Mouse (Mus musculus): ENCODE data around the gene Brd3. TPM values are rescaled to one million over a fixed set of nuclear protein-coding genes. Genes with fewer than 3 reads are reported as not detected.
A peak's percentile ranks its signal among the peaks of the same experiment; 100 is the strongest.
"Not testable (repeated sequence)": the region's sequence is repeated elsewhere in the genome, so short reads cannot be mapped to it uniquely, and the experiment has no call there.

Gene Brd3
- 16.4 and 16.7 TPM in 2 replicates for polyA plus RNA-seq (2012; rRNA removed)

- H3K27me3 ChIP-seq (replicated peaks; ENCODE audit: control insufficient read depth, insufficient read depth, low read length) = no peaks in the 10 kb centered on the region
- DNase-seq = no peak
- WGBS = 86% methylated on average over 4 of the region's 4 CpGs
- no peak for TF ChIP-seq POLR2A (IDR thresholded peaks at IDR 0.05; ENCODE audit: low read depth, low read length)
- TF ChIP-seq CTCF (conservative IDR thresholded peaks at IDR 0.05; ENCODE audit: insufficient read depth, insufficient read length, low read depth, low read length) = no peak
- H3K27ac ChIP-seq (ENCODE audit: insufficient read depth, low read depth, low read length) = no peak within 1 kb of the TSS
- no peak within 1 kb of the TSS for H3K4me3 ChIP-seq (ENCODE audit: insufficient read depth, low read depth, low read length)
- peaks cover 6% of the 10 kb centered on the region; the same call in 1 of the 2 replicates for H3K4me1 ChIP-seq (ENCODE audit: control insufficient read depth, insufficient read depth, low read length)
- no peaks in the 10 kb centered on the region for H3K36me3 ChIP-seq (ENCODE audit: control insufficient read depth, insufficient read depth, low read length)
Observed at GRCm38 (mm10) chr2:27507562-27507961, at the start of gene Brd3. Gene Brd3, minus strand, starts transcription at chr2:27507662.

DNA sequence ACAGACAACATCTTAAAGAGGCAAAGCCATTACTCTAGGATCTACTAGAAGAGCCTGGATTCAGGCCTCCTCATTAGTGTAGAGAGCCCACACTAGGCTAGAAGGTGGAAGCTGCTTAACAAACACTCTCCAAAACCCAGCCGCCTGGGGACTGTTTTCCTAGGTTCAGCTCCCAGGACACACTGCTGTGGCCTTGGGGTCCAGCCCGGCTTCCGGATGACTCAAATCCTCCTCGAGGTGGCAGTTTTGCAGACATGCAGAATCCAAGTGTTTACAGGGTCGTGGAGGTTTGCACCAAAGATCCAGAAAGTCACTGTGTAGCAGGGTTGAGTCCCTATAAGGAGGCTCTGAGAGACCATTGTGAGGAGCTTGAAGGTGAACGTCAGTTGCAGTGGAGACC is 49.5 kb upstream of the Brd3 start:
- no peak for TF ChIP-seq POLR2A (IDR thresholded peaks at IDR 0.05; ENCODE audit: low read depth, low read length)
- TF ChIP-seq CTCF (conservative IDR thresholded peaks at IDR 0.05; ENCODE audit: insufficient read depth, insufficient read length, low read depth, low read length) = no peak
- Histone ChIP-seq H3K27me3 (replicated peaks; ENCODE audit: control insufficient read depth, insufficient read depth, low read length) (no peaks in the 10 kb centered on the region), H3K4me3 (ENCODE audit: insufficient read depth, low read depth, low read length) (no peak overlapping the region), H3K4me1 (ENCODE audit: control insufficient read depth, insufficient read depth, low read length) (peaks cover 10% of the 10 kb centered on the region; the same call in 1 of the 2 replicates), H3K36me3 (ENCODE audit: control insufficient read depth, insufficient read depth, low read length) (no peaks in the 10 kb centered on the region), H3K27ac (ENCODE audit: insufficient read depth, low read depth, low read length) (no peak overlapping the region)
- WGBS = 84% methylated on average over 6 of the region's 6 CpGs
- peak; percentile 27 for DNase-seq

DNA sequence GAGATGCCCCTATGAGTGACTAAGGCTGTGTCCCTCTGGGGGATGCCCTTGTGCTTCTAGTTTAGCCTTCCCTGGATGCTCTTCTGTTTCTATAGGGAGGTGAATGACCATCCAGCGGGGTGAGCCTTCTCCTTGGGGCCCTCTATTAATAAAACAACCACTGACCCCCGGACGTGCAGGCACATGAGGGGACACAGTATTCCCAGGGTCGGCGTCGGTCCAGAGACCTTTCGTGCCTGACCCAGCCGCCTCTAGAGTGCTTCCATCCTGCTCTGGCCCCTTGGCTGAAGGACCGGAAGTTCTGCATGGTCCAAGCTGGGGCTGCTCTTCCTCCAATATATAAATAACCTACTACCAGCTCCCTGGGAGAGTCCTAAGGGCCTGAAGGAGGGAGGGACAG is 46.8 kb upstream of the Brd3 start:
- peak; percentile 80 for DNase-seq
- 52% methylated on average over 9 of the region's 9 CpGs for WGBS
- no peaks in the 10 kb centered on the region for H3K4me1 ChIP-seq (ENCODE audit: control insufficient read depth, insufficient read depth, low read length)
- no peak for TF ChIP-seq POLR2A (IDR thresholded peaks at IDR 0.05; ENCODE audit: low read depth, low read length)
- no peak for TF ChIP-seq CTCF (conservative IDR thresholded peaks at IDR 0.05; ENCODE audit: insufficient read depth, insufficient read length, low read depth, low read length)
- H3K27ac ChIP-seq (ENCODE audit: insufficient read depth, low read depth, low read length) = peak overlapping the region; percentile 84
- no peaks in the 10 kb centered on the region for H3K36me3 ChIP-seq (ENCODE audit: control insufficient read depth, insufficient read depth, low read length)
- no peaks in the 10 kb centered on the region for H3K27me3 ChIP-seq (replicated peaks; ENCODE audit: control insufficient read depth, insufficient read depth, low read length)
- H3K4me3 ChIP-seq (ENCODE audit: insufficient read depth, low read depth, low read length) = no peak overlapping the region

- DNase-seq = peak; percentile 83
- Histone ChIP-seq H3K4me3 (ENCODE audit: insufficient read depth, low read depth, low read length) (no peak overlapping the region), H3K36me3 (ENCODE audit: control insufficient read depth, insufficient read depth, low read length) (no peaks in the 10 kb centered on the region), H3K4me1 (ENCODE audit: control insufficient read depth, insufficient read depth, low read length) (no peaks in the 10 kb centered on the region), H3K27ac (ENCODE audit: insufficient read depth, low read depth, low read length) (no peak overlapping the region), H3K27me3 (replicated peaks; ENCODE audit: control insufficient read depth, insufficient read depth, low read length) (no peaks in the 10 kb centered on the region)
- TF ChIP-seq POLR2A (IDR thresholded peaks at IDR 0.05; ENCODE audit: low read depth, low read length) = no peak
- peak; percentile 98 for TF ChIP-seq CTCF (conservative IDR thresholded peaks at IDR 0.05; ENCODE audit: insufficient read depth, insufficient read length, low read depth, low read length)
- 15% methylated on average over 7 of the region's 7 CpGs for WGBS
Observed at GRCm38 (mm10) chr2:27552620-27553287, 45.3 kb upstream of the Brd3 start.

DNA sequence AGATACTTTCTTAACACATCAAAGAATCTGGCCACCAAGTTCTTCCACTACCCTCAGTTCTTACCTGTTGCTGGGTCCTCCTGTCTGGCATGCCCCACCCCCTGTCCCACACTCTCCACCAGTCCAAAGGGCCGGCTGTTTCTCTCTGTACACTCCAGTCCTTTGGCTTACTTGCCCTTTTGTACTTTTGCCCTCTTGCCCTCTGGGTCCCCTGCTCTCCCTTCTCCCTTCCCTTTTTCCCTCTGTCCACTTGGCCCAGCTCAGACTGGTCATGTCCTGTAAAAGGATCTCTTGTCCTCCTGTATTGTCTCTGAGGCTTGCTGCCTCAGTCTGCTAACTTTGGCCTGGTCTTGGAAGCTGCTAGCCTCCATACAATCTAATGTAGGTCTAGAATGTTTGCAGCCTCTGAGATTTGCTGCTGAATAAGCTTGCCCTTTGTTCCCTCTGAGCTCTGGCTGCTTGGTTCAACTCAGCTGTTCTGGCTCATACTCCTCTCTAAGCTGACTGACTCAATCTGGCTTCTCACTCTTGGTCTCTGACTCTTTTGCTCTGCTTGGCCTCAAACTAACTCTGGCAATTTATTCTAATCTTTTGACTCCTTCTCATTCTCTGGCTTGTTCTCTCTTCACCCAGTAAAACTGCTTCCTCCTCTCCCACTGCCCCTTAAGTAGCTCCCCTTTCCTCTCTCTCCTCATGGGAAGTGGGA is 41.4 kb upstream of the Brd3 start:
- 50% methylated on average over 1 of the region's 1 CpGs for WGBS
- Histone ChIP-seq H3K36me3 (ENCODE audit: control insufficient read depth, insufficient read depth, low read length) (no peaks in the 10 kb centered on the region), H3K4me3 (ENCODE audit: insufficient read depth, low read depth, low read length) (no peak overlapping the region), H3K27me3 (replicated peaks; ENCODE audit: control insufficient read depth, insufficient read depth, low read length) (no peaks in the 10 kb centered on the region), H3K27ac (ENCODE audit: insufficient read depth, low read depth, low read length) (peak overlapping the region; percentile 52), H3K4me1 (ENCODE audit: control insufficient read depth, insufficient read depth, low read length) (no peaks in the 10 kb centered on the region; the same call in 1 of the 2 replicates)
- TF ChIP-seq CTCF (conservative IDR thresholded peaks at IDR 0.05; ENCODE audit: insufficient read depth, insufficient read length, low read depth, low read length) = no peak
- TF ChIP-seq POLR2A (IDR thresholded peaks at IDR 0.05; ENCODE audit: low read depth, low read length) = no peak
- DNase-seq = peak; percentile 89

- DNase-seq = no peak
- Histone ChIP-seq H3K27me3 (replicated peaks; ENCODE audit: control insufficient read depth, insufficient read depth, low read length) (no peaks in the 10 kb centered on the region), H3K4me3 (ENCODE audit: insufficient read depth, low read depth, low read length) (no peak overlapping the region), H3K27ac (ENCODE audit: insufficient read depth, low read depth, low read length) (no peak overlapping the region), H3K4me1 (ENCODE audit: control insufficient read depth, insufficient read depth, low read length) (no peaks in the 10 kb centered on the region; the same call in 1 of the 2 replicates), H3K36me3 (ENCODE audit: control insufficient read depth, insufficient read depth, low read length) (no peaks in the 10 kb centered on the region)
- TF ChIP-seq POLR2A (IDR thresholded peaks at IDR 0.05; ENCODE audit: low read depth, low read length) = no peak
- no peak for TF ChIP-seq CTCF (conservative IDR thresholded peaks at IDR 0.05; ENCODE audit: insufficient read depth, insufficient read length, low read depth, low read length)
- 96% methylated on average over 2 of the region's 2 CpGs for WGBS
Observed at GRCm38 (mm10) chr2:27547986-27548385, 40.5 kb upstream of the Brd3 start.

DNA sequence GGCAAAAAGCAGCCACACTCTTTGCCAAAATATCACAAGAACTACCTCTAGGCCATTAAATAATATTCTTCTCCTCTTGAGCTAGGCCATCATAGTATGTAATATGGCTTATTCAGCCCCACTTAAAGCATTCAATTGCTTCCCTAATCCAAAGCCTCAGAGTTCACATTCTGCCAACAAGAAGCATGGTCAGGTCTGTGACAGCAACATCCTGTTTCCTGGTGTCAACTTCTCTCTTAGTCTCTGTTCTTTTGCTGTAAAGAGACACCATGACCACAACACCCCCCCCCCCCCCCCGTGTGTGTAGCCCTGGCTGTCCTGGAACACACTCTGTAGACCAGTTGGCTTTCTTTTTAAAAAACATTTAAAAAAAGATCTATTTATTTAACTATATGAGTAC is 39.9 kb upstream of the Brd3 start:
- TF ChIP-seq CTCF (conservative IDR thresholded peaks at IDR 0.05; ENCODE audit: insufficient read depth, insufficient read length, low read depth, low read length) (no peak), POLR2A (IDR thresholded peaks at IDR 0.05; ENCODE audit: low read depth, low read length) (no peak)
- Histone ChIP-seq H3K27ac (ENCODE audit: insufficient read depth, low read depth, low read length) (no peak overlapping the region), H3K27me3 (replicated peaks; ENCODE audit: control insufficient read depth, insufficient read depth, low read length) (no peaks in the 10 kb centered on the region), H3K4me1 (ENCODE audit: control insufficient read depth, insufficient read depth, low read length) (no peaks in the 10 kb centered on the region; the same call in 1 of the 2 replicates), H3K36me3 (ENCODE audit: control insufficient read depth, insufficient read depth, low read length) (no peaks in the 10 kb centered on the region), H3K4me3 (ENCODE audit: insufficient read depth, low read depth, low read length) (no peak overlapping the region)
- no peak for DNase-seq
- WGBS = 54% methylated on average over 1 of the region's 1 CpGs

DNA sequence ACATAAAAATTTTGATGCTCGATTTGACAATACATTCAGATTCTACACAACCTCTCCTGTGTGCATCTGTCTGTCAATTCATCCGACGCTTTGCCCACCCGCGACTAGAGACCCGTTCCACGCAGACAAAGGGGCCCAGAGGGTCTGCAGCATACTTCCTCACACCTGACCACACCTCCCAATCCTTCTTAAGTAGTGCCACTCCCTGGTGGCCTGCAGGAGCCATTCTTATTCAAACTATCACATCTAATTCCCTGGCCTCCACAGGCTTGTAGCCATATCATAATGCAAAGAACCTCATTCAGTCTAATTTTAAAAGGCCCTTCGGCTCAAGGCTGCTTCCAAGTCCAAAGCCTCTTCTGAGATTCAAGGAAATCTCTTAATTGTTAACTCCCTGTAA is 38.6 kb upstream of the Brd3 start:
- H3K4me3 ChIP-seq (ENCODE audit: insufficient read depth, low read depth, low read length); H3K36me3 ChIP-seq (ENCODE audit: control insufficient read depth, insufficient read depth, low read length); H3K4me1 ChIP-seq (ENCODE audit: control insufficient read depth, insufficient read depth, low read length); DNase-seq; H3K27me3 ChIP-seq (replicated peaks; ENCODE audit: control insufficient read depth, insufficient read depth, low read length); H3K27ac ChIP-seq (ENCODE audit: insufficient read depth, low read depth, low read length): not testable (repeated sequence)
- 92% methylated on average over 8 of the region's 8 CpGs for WGBS

DNA sequence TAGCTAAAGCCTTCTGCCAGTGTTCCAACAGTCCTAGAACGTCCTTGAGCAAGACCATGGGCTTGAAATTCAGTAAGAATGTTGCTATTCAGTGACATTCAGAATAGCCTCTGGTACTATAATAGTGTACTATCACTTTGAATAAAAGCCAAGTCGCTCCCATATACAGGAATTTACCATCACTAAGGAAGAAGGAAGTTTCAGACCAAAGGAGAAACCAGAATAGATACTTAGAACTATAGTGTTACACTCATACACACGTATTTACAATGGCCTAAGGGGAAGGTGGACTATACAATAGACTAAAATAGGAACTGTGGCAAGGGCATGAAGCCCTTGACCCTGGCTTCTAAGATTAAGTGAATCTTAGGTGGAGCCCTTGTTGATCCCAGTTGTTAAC is 38.1 kb upstream of the Brd3 start:
- not testable (repeated sequence) for DNase-seq; H3K27me3 ChIP-seq (replicated peaks; ENCODE audit: control insufficient read depth, insufficient read depth, low read length); H3K4me1 ChIP-seq (ENCODE audit: control insufficient read depth, insufficient read depth, low read length); H3K36me3 ChIP-seq (ENCODE audit: control insufficient read depth, insufficient read depth, low read length); H3K27ac ChIP-seq (ENCODE audit: insufficient read depth, low read depth, low read length); H3K4me3 ChIP-seq (ENCODE audit: insufficient read depth, low read depth, low read length)
- WGBS = 73% methylated on average over 3 of the region's 3 CpGs
